Mouse (Mus musculus) hindbrain, embryonic 11.5 days (tissue): ENCODE results near the gene Uqcr10. TPM values are rescaled to one million over a fixed set of nuclear protein-coding genes. Genes with fewer than 3 reads are reported as not detected.

ENCODE experiments used
- ATAC-seq: fragments of 200-750 bp; cut with Nextera tagmentation; 2 replicates; pipeline ENCODE4 v1.8.0; 2017; ENCODE audit warnings: mild to moderate bottlenecking, moderate TSS enrichment, moderate library complexity; ENCODE audit not compliant: low FRiP score
- DNase-seq: peaks from one replicate; pipeline ENCODE4 v3.0.0-alpha.2; 2015; ENCODE audit warnings: low spot score
- H3K27ac ChIP-seq: fragments of 300-500 bp; sonication (generic); 2 replicates; pipeline ENCODE4 v1.5.1; 2014; ENCODE audit warnings: mild to moderate bottlenecking, low read depth, low read length
- H3K27me3 ChIP-seq: fragments of 300-500 bp; sonication (generic); 2 replicates; pipeline ENCODE4 v1.6.1; 2014; ENCODE audit warnings: mild to moderate bottlenecking, low read length, moderate library complexity, mixed read lengths; ENCODE audit not compliant: control insufficient read depth, insufficient read depth
- H3K36me3 ChIP-seq: fragments of 300-500 bp; sonication (generic); 2 replicates; pipeline ENCODE4 v1.6.1; 2014; ENCODE audit warnings: mild to moderate bottlenecking, low read length, moderate library complexity, mixed read lengths; ENCODE audit not compliant: control insufficient read depth, insufficient read depth
- H3K4me1 ChIP-seq: fragments of 300-500 bp; sonication (generic); replicated peaks from 2 replicates; pipeline ENCODE4 v1.6.1; 2014; ENCODE audit warnings: low read length, mixed read lengths; ENCODE audit not compliant: control insufficient read depth, insufficient read depth
- H3K4me2 ChIP-seq: fragments of 300-500 bp; sonication (generic); replicated peaks from 2 replicates; pipeline ENCODE4 v1.6.1; 2014; ENCODE audit warnings: mild to moderate bottlenecking, low read depth, low read length
- H3K4me3 ChIP-seq: fragments of 300-500 bp; sonication (generic); 2 replicates; pipeline ENCODE4 v1.5.1; 2014; ENCODE audit warnings: low read depth, low read length
- H3K9ac ChIP-seq: fragments of 300-500 bp; sonication (generic); 2 replicates; pipeline ENCODE4 v1.6.1; 2014; ENCODE audit warnings: low read depth, low read length
- H3K9me3 ChIP-seq: fragments of 300-500 bp; sonication (generic); 2 replicates; pipeline ENCODE4 v1.6.1; 2016; ENCODE audit warnings: low read length; ENCODE audit not compliant: control insufficient read depth
- WGBS: fragments of 180-500 bp; shearing (Covaris S2); extraction: QIAGEN DNeasy Blood & Tissue Kit; methylation state at CpG from one replicate; pipeline ENCODE4 v1.1.7; 2014; 5-methylcytosine and 5-hydroxymethylcytosine counted together
- polyA plus RNA-seq: library from polyadenylated mRNA; unstranded; fragments of >200 nt; fragmentation: Nextera tagmentation; extraction: Ambion mirVana; gene quantifications from 2 replicates; pipeline ENCODE4 v1.2.1, GENCODE M21; 2014

Gene Uqcr10
- polyA plus RNA-seq, 1 experiment from 2014 or later = 533 TPM

DNA sequence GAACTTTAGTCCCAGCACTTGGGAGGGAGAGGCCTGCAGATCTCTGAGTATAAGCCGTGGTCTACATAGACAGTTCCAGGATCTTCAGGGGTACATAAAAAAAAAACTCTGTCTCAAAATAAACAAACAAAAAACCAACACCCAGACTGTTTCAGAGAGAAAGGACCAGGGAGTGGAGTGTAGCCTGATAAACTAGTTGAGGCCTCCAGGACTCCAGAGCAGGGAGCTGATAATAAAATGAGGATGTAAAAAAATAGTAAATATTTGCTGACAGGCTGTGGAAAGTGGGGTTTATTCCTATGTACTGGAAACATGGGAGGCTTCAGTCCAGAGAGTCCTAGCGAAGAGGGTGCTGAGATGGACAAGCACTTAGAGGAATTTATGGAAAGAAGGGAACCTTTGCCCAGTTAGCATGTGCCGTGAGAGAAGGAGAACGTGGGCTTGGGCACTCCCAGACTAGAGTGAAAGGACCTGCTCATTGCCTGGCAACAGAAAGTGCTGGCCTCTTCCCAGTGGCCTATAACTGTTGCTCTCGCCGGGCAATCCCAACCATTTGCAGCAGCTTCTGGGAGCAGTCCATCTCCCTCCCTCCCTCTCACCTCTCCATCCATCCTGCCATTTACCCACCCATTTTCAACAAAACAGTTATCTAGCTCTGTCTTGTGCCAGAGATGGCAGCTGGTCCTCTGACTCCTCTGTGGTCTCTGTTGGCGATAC, 43.7 kb downstream of the Uqcr10 start:
- Histone ChIP-seq H3K36me3 (no peaks in the 10 kb centered on the region), H3K4me2 (no peak overlapping the region), H3K27ac (no peak overlapping the region), H3K4me1 (no peaks in the 10 kb centered on the region), H3K9ac (no peak overlapping the region), H3K4me3 (no peak overlapping the region), H3K27me3 (no peaks in the 10 kb centered on the region), H3K9me3 (no peaks in the 10 kb centered on the region)
- ATAC-seq (no peak), DNase-seq (no peak)
- WGBS = 85% methylated on average over 7 of the region's 7 CpGs

DNA sequence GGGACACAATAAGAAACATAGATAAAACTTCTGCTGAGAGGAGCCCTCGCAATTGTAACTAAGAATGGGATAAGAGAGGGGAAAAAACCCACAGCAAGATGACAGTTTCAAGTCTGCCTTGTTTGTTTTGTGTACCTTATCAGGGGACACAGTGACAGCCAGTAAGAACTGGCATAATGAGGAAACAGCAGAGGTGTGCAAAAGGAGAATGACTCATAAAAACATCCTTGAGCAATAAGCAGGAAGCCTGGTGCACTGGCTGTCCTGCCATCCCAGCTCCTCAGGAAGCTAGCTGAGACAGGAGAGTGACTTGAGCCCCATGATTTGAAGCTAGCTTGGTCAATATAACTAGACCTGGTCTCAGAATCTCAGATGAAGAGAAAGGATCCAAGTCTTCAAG, 44.3 kb downstream of the Uqcr10 start:
- Histone ChIP-seq H3K36me3 (no peaks in the 10 kb centered on the region), H3K27me3 (no peaks in the 10 kb centered on the region), H3K4me2 (no peak overlapping the region), H3K27ac (no peak overlapping the region), H3K9ac (no peak overlapping the region), H3K9me3 (no peaks in the 10 kb centered on the region), H3K4me3 (no peak overlapping the region), H3K4me1 (no peaks in the 10 kb centered on the region)
- no peak for DNase-seq
- ATAC-seq = no peak
- WGBS = 93% methylated on average over 1 of the region's 1 CpGs

Other genes with a start within 250 kb of the Uqcr10 start
- gene Mtmr3, start 109.5 kb downstream of the Uqcr10 start, polyA plus RNA-seq = 29.2 and 33.1 TPM in 2 replicates
- not detected in 2 replicates for gene Gm11032, start 84.3 kb downstream of the Uqcr10 start, polyA plus RNA-seq
- gene Ascc2, start 66.6 kb downstream of the Uqcr10 start, polyA plus RNA-seq = 31.5 and 33.2 TPM in 2 replicates
- 80.8 and 82.6 TPM in 2 replicates for gene Zmat5, start 336 bp upstream of the Uqcr10 start, polyA plus RNA-seq
- gene Cabp7, start 42.4 kb upstream of the Uqcr10 start, polyA plus RNA-seq = 0.90 and 1.0 TPM in 2 replicates
- 49.9 and 51.7 TPM in 2 replicates for gene Nf2, start 145.2 kb upstream of the Uqcr10 start, polyA plus RNA-seq
- gene Nipsnap1, start 169.6 kb upstream of the Uqcr10 start, polyA plus RNA-seq = 80.8 and 85.7 TPM in 2 replicates
- 61.9 and 64.7 TPM in 2 replicates for gene Thoc5, start 191.0 kb upstream of the Uqcr10 start, polyA plus RNA-seq
- gene Nefh, start 243.7 kb upstream of the Uqcr10 start, polyA plus RNA-seq = 0.82 and 1.2 TPM in 2 replicates